Mouse (Mus musculus) mature B cell (primary cell): ENCODE results near the gene Lxn.

ENCODE experiments used
- in situ Hi-C: fragments of 300-500 bp; cut with MboI; formaldehyde crosslinking; loops from 2 replicates; pipeline ENCODE4 v1.14.3; 2019

Gene Lxn

GRCm38 (mm10) chr3:67463450-67464372, at the start of gene Lxn:
Gene Lxn (minus strand): TSS chr3:67463926.
- in situ Hi-C loops: no loop called here

DNA sequence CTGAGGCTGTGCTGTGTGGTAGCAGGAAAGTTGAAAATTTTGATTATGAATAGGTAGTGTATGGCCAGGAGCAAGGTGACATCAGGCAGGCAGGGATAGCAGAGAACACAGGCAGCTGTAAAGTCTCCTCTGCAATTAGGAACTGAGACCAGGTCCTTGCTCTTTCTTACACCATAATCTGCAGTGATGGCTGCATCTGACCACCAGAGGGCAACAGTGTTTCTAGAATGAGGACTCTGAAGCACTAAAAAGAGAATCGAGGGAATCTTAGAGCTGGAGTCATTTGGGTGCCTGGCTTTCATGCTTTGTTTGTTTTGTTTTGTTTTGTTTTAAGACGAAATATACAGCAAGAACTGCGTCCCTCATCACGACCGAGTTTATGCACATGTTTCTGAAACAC, 49.1 kb upstream of the Lxn start:
- in situ Hi-C loops: loop anchor here (5.0 kb wide), 1 partner anchor 49 kb away; no protein-coding TSS in a partner anchor

GRCm38 (mm10) chr3:67508216-67508892, 44.6 kb upstream of the Lxn start:
- in situ Hi-C loops: no loop called here

DNA sequence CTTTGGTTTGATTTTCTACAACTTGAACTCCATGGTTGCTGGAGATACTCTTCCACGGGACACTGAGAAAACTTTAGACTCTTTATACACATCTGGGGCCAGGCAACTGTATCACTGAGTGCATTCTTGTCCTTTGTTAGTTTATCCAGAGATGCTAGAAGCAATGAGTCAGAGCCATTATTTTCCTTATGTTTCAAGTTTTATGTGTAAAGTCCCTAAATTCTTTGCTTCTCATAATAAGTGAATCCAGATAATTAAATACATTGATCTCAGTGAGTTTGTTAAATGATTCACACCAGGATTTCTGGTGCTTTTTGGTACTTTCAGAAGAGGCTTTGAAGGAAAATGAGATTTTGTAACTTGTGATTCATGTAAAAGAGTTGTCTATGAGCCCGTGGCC, 41.6 kb upstream of the Lxn start:
- in situ Hi-C loops: no loop called here

GRCm38 (mm10) chr3:67503878-67504277, 40.2 kb upstream of the Lxn start:
- in situ Hi-C loops: no loop called here

- in situ Hi-C loops: no loop called here
These were observed 35.7 kb upstream of the Lxn start for GRCm38 (mm10) chr3:67499406-67499791.

- in situ Hi-C loops: no loop called here
These were observed 35.2 kb upstream of the Lxn start for GRCm38 (mm10) chr3:67498773-67499405.

GRCm38 (mm10) chr3:67497998-67498397, 34.3 kb upstream of the Lxn start:
- in situ Hi-C loops: no loop called here

GRCm38 (mm10) chr3:67496310-67496709, 32.6 kb upstream of the Lxn start:
- in situ Hi-C loops: no loop called here

DNA sequence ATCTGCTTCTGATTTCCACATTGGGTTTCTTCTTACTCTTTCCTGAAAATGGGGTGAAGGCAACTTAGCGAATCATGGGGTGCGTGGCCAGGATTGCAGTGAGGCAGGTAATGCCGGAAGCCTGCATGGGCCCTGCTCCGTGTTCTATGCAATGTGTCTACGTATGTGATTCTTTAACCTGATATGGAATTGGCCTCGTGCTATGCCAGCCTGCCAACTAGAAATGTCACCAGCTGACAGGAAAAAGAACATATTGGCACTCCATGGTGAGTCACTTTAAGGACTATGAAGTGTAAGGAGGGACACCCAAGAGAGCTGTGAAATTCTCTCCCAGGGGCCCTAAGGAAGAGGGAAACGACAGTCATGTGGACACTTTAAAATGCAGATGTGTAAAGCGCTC, 29.4 kb upstream of the Lxn start:
- in situ Hi-C loops: no loop called here

- in situ Hi-C loops: no loop called here
These were observed 28.6 kb upstream of the Lxn start for GRCm38 (mm10) chr3:67492086-67492869.

GRCm38 (mm10) chr3:67490156-67490555, 26.4 kb upstream of the Lxn start:
- in situ Hi-C loops: no loop called here

- in situ Hi-C loops: no loop called here
These were observed 21.5 kb upstream of the Lxn start for GRCm38 (mm10) chr3:67485233-67485632.

- in situ Hi-C loops: no loop called here
These were observed 18.7 kb upstream of the Lxn start for GRCm38 (mm10) chr3:67482400-67482799.

DNA sequence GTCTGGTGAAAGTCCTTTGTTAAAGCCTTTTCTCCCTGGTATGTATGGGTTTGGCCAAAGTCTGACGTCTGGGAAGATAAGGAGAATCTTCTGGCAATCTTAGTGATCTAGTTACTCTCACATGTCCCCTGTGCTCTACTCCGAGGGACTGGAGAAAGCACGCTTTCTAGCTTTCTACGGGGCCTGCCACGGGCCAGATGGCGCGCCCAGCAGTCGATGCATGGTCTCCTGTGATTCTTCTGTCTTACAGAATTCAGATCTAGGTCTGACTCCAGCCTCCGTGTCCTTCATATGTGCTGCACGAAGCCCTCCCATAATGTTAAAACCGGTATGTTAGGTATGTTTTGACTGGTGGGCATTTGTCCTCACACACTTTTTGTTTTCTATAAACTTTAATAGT, 16.1 kb upstream of the Lxn start:
- in situ Hi-C loops: no loop called here

DNA sequence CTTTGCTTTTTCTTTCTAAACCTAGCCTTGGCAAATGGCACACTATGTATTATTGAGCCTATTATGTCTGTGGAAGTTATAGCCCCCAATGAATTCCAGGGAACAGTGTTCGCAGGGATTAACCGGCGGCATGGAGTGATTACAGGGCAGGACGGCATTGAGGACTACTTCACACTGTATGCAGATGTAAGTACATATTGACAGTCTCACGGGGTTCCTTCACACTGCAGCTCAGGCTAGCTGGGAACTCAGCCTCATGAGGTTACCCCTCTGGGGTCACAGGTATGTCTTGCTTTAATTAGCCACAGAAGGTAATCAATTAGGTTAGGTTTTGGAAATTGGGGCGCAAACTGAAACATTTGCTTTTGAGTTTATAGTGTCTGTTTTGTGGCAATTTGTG, 9.7 kb upstream of the Lxn start:
- in situ Hi-C loops: no loop called here

- in situ Hi-C loops: no loop called here
These were observed 7.8 kb upstream of the Lxn start for GRCm38 (mm10) chr3:67471408-67472127.

- in situ Hi-C loops: no loop called here
These were observed 3.6 kb upstream of the Lxn start for GRCm38 (mm10) chr3:67467281-67467680.

DNA sequence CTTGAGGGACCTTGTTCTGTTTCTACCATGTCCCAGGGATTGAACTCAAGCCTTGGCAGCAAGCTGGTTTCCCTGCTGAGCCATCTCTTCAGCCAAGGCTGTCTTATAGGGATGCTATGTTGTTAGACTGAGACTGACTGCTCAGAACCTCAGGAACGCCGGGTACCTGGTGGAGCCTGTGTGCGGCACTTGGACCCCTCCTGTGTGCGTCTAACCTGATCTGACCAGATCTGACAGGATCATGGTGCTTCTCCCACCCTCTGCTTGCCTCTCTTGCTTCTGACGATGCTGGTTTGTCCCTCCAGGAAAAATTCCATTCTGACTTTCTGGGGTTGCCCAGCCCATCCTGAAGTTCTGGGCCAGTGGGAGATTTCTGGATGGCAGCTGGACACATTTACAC, 2.9 kb upstream of the Lxn start:
- in situ Hi-C loops: no loop called here

DNA sequence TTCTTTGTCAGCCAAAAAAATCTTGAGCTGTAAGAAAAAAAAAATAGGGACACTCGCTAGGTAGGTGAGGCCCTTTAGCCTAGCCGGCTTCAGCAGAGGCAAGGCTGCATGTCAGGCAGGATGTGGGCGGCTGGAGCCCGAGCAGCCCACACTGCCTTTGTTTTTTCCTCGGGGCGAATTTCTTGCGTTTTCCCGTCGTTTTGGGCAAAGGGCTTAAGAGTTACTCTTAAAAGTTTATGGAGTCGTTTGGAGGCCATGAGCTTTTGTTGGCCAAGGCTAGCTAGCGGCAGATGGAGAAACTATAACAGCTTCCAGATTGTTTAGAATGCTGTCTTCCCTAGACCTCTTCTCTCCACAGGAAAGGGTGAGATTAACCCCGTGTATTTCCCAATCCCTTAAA, 725 bp downstream of the Lxn start:
- in situ Hi-C loops: no loop called here

GRCm38 (mm10) chr3:67462578-67462977, 1.1 kb downstream of the Lxn start:
- in situ Hi-C loops: no loop called here
